Mouse (Mus musculus) left cerebral cortex, postnatal 10 days (tissue): ENCODE data around the gene Otog. TPM values are rescaled to one million over a fixed set of nuclear protein-coding genes. Genes with fewer than 3 reads are reported as not detected.

Experiments
- DNase-seq, 2 experiments: peaks; one replicate each; pipeline ENCODE4 v3.0.0; 2021 to 2022; ENCODE audit warnings: low spot score in 2 of 2, mixed read lengths in 1 of 2; ENCODE audit errors: extremely low spot score in 1 of 2
- intact Hi-C: fragments of 180-260 bp; cut with DNase I; formaldehyde crosslinking; loops from one replicate; pipeline ENCODE4 v1.15.1; 2025
- total RNA-seq, 2 experiments: library from RNA; stranded (reverse); gene quantifications; 2 replicates each; pipeline ENCODE4 v1.2.3; 2021

The Otog gene
- total RNA-seq, 2 experiments from 2014 or later: 0.26 to 0.34 TPM

DNA sequence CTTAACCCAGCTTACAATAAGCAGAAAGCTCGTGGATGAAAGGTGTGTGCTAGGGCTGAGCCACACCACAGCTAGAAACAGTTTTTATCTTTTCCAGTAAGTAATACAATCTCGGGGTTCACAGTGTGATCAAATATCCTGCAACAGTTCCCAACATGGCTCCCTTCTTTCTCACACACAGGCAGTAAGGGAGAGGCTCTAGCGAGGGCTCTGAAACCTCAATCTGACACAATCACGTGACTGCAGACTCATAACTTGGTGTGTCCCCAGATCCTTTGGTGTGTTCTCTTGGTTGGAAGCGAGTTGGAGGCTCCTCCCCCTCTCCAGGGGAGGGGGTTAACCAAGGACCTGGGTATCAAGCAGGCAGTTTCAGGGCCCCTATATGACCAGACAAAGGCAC lies 35.4 kb downstream of the Otog start:
- intact Hi-C loops: no loop called here
- no peak for DNase-seq

DNA sequence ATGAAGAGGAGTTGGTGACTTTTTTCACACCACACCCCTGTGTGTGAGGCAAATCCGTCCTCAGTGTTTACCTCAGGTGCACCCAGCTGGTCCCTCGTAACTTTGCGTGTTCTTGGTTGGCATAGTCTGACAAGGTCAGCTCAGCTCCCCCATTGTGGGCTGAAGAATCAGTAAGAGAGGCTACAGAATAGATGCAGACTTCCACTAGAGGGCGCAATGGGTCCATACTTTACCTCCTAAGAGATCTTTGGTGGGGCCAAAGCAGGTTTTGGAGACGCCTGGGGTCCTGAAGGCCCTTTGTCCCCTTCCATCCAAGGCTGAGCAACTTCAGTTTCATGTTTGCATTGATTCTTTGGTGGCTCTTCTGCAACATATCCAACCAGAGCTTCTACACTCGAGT lies 39.2 kb downstream of the Otog start:
- intact Hi-C loops: loop anchor here (2.0 kb wide), 2 partner anchors 99 to 327 kb away; no protein-coding TSS in a partner anchor
- peak; percentile 44 to 65 for DNase-seq

DNA sequence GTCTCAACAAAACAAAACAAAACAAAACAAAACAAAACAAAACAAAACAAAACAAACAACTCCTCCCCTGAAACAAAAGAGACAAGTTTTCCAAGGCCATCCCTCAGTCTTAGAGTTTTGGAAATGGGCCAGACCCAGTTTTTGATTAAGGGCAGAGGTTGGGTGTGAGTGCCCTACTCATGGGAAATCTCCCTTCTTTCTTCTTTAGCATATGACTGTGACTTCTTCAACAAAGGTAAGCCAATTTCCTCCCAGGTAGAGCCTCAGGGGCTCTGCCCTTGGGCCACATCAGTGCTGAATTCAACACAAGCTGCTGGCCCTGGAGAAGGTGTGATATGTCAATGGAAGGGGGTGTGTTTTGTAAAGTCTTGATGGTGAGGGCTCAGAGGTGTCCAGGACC lies 40.1 kb downstream of the Otog start:
- intact Hi-C loops: loop anchor here (2.0 kb wide), 2 partner anchors 98 to 326 kb away; no protein-coding TSS in a partner anchor
- no peak for DNase-seq

DNA sequence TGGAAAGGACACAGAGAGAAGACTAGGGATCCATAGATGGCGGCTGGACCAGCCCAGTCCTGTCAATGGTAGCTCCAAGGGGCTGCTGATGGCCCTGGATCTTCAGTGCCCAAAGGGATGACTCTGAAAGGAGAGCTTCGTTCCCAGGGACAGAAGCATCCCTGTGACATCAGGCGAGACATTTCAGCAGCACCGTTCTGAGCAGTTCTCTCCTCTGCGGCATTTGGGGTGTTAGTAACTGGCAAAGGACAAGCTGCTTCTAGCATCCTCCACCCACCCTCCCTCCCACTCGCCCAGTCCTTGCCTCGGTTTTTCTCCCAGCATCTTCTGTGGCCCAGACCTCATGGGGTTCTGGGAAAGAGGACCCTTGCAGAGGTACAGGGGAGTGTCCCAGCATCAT lies 41.5 kb downstream of the Otog start:
- intact Hi-C loops: no loop called here
- DNase-seq: no peak

DNA sequence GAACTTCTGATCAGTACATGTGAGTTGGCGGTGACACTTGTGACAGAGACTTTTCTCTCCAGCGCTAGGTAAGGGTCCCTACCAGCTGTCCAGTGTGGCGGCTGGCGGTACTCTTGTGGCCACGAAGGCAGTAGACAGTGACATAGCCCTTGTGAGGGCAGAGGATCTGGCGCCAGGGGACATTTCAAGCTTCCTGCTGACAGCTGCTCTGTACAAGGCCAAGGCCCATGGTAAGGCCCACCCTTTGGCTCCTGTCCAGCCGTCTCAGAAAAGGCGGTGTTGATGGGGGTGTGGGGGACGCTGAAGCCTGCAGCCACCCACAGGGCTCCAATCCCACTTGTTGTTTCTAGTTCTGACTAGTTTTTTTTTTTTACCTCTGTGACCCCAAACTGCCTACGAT lies 42.9 kb downstream of the Otog start:
- intact Hi-C loops: no loop called here
- peak in 1 of 2 experiments; percentile 64 for DNase-seq

DNA sequence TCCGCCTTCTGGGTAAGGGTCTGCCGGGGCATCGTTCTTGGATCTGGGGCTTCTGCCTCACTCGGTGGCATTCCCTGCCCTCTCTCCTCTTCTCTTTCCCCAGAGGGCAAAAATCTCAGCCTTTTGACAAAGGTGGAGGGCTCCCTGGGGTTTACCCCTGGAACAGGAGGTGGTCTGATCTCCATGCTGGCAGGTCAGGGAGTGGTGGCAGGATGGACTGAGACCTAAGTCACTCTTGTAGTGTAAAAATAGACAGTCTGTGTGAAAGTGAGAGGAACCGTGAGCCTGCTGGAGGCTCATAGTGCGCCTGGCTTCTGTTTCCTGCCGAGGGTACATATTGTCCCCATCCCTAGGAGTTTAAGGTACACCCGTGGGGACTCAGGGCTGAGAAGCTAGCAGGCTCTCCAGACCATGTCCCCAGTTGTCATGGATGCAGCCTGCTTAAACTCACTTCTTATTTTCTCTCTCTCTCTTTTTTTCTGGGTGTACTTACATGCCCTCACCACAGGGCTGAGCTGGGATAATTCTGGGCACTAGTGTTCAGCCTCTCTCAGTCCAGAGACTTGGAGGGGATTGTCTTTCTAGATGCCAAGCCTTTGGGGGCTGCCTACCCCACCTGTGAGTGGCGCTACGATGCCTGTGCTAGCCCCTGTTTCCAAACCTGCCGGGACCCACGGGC lies 44.5 kb downstream of the Otog start:
- intact Hi-C loops: no loop called here
- DNase-seq: no peak

DNA sequence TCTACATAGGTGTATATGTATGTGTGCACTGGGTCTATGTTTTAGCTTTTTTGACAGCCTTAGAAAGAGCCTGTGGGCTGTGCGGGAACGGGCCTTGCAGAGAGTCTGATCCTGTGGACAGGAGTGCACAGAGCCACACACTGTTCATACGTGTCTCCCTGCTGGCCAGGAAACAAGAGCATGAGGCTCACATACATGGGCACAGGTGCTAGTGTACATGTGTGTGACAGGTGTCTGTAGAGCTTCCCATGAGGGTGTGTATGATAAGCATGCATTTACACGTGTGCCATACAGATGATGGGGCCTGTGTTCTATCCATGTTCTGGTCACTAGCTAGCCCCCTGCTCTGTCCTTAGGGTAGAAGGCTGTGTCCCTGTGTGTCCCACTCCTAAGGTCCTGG lies 45.6 kb downstream of the Otog start:
- intact Hi-C loops: no loop called here

DNA sequence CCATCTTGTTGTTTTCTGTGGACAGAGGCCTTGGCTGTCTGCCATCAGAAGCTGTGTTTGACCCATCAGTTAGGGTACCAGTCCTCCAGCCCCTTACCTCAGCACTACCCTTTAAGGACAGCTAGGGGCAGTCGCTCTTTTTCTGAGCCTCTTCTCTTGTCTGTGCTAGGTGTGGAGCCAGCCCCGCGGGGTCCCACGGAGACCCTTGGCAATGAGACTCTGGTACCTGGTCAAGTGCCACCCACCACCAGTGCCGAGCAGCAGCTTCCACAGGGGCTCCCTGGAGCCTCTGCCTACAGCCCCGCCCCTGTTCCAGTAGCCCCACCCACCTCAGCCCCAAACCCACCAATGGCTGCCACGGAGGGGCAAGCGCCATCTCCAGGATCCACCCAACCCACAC lies 46.3 kb downstream of the Otog start:
- DNase-seq: no peak
- intact Hi-C loops: no loop called here

More for the DNA sequence above, 45.6 kb downstream of the Otog start:
- DNase-seq: no peak

DNA sequence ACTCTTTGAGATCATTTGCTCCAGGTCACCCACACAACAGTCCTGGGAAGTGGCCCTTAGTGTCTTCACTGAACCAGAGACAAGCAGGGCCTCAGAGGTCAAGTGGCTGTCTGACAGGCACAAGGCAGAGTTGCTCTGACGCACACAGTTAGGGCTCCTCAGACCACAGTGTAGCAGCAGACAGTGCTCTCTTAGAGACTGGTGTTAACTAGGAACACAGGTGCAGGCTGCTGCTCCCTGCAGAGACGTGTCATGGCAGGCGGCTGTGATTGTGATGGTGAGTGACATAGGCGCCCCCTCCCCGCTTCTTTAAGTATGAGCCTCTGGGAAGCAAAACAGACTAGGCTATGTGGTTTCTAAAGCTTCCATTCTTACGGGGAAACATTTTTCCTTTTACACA lies 55.5 kb downstream of the Otog start:
- intact Hi-C loops: no loop called here
- DNase-seq: no peak

DNA sequence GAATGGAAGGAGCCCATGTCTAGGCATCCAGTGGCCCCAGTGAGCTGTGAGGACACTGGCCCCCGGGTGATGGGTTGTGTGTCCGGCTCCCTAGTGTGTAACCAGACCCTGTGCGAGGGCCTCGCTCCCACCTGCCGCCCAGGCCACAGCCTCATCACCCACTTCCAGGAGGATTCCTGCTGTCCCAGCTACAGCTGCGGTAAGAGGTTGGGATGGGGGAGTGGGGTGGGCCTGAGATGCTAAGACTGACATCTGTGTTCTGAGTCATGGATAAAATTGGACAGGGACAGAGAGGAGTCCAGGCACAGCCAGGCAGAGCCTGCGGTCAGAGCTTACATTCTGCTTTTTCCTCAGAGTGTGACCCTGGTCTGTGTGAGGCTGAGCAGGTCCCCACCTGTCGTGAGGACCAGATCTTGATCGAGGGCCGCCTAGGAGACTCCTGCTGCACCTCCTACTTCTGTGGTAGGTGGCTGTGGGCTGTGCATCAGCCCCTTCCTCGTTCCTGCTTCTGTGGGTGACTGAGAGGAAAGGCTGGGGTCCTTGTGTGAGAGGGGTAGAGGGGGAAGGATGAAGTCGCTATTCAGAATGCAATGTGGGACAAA lies 60.3 kb downstream of the Otog start:
- intact Hi-C loops: no loop called here

DNA sequence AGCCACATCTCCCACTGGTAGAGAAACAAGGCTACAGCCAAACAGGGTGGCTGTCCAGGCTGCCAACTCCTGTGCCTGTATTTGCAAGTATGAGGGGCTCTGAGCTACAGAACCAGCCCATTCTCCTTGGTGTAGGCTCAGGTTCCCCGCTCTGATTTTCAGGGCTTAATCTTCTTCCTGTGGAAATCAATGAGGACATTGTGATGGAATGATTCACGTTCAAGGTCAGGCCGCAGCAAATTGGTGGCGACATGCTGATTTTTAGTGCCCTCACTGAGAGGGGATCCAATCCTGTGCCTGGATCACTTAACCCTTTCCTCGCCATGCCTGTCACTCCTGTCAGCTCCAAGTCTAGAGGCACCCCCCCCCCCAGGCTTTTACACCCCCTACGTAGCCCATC lies 72.7 kb downstream of the Otog start:
- intact Hi-C loops: no loop called here

More for the DNA sequence above, 60.3 kb downstream of the Otog start:
- DNase-seq: no peak

DNA sequence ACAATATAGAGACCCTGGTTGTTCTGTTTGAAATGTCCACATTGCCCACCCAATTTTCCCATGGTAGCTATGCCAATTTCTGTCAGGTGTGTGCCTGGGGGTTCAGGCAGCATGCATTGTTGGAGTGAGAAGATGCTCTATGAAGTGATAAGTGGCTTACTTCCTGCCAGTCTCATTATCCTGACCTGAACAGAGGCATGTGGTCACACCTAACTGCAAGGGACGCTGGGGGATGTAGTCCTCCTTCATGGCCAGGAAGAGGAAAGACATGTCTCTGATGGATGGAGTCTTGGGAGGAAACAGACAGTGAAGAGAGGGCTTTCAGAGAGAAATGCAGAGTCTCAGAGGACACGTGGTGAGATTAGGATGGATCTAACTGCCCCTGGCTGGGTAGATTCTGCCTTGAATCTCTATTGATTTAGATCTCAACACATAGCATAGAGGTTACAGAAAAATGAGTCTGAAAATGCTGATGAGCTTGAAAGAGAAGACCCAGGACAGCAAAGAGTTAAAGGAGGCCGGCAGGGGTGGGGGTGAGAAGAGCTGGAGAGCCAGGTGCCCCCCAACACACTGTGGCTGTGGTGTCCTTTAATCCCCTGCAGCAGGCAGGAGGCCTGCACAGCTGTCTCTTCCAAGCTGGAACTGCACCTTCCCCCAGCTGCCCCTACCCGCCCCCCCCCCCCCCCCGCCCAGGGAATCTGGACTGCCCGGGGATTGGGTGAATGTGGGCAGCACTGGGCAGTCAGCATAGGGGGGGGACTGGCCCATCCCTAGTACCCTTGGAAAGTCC lies 73.6 kb downstream of the Otog start:
- intact Hi-C loops: no loop called here
- DNase-seq: no peak

More for the DNA sequence above, 72.7 kb downstream of the Otog start:
- no peak for DNase-seq

DNA sequence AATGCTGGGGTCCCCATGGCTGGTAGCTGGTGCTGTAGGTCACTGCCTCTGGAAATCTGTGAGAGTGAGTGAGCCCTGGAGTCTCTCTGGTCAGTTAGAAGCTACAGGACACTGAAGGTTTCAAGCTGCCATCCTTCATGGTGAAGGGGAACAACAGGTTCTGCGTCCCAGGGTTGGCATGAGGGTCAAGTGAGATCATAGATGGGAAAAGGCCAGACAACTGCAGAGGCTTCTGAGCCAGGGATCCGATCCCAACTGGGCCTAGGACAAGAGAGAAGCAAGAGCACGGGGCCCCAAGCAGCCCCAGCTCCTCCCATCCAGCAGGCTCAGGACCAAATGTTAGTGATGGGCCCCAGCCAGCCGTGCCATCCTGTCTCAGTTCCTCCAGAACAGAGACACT lies 74.9 kb downstream of the Otog start:
- intact Hi-C loops: no loop called here
- no peak for DNase-seq

DNA sequence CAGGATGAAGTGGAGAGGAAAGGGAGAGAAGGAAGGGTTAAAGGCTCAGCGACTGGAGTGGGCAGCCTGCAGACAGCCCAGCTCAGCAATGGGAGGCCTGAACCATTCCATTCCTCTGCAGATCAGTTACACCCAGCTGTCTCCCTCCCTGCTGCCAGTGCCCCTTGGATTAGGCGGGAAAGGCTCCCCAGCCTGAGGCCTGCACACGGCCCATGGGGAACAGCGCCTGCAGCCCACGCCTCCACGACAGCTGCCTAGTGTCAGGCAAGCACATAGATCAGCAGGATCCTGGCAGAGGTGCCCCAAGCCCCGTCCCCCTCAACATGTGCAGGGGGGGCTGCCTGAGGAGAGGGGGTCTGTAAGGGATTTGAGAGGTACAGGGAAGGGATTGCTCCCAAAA lies 76.2 kb downstream of the Otog start:
- intact Hi-C loops: no loop called here
- DNase-seq: peak in 1 of 2 experiments; percentile 20

DNA sequence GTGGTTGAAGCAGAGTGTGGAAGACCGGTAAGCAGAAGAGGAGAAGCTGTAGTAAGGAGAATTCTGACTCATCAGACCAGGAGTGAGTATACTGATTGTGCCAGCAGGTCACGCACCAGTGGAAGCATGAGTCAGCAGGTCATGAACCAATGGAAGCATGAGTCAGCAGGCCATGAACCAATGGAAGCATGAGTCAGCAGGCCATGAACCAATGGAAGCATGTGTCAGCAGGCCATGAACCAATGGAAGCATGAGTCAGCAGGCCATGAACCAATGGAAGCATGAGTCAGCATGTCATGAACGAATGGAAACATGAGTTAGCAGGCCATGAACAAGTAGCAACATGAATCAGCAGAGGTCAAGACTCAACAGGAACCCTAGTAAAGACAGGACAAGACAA lies 80.5 kb downstream of the Otog start:
- intact Hi-C loops: no loop called here
- no peak for DNase-seq

DNA sequence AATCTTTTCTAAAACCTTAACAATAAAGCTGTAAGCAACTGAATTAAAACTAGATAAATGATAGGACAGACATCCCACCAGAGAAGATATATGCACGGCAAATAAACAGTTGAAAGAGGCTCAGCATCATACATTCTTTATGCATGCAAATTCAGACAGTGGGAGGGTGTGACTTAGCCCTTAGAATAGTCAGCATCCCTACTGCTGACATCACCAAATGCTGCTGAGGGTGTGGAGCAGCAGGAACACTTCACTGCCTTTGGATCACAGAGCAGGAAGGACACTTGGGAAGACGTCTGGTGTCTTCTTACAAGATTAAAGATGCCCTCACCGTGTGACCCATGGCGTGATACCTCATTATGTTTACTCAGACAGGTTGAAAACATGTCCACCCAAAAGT lies 87.1 kb downstream of the Otog start:
- no peak for DNase-seq
- intact Hi-C loops: no loop called here

DNA sequence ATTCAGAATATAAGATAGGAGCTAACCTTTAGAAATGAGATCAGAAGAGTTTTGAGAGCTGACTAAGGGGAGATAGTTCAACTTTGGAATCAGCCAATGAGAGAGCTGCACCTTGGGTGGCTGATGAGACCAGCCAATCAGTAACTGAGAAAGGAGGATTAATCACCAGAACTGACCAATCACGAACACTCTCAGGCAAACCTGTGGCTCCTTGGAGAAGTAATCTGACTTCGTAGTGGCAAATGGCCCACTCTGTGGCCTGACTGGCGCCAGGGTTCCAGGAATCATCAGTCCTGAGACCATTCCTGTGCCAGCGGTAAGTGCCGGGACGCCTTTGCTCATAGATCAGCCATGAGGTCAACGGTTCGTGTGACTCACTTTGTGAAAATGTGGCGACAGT lies 96.6 kb downstream of the Otog start:
- intact Hi-C loops: no loop called here
- no peak for DNase-seq

DNA sequence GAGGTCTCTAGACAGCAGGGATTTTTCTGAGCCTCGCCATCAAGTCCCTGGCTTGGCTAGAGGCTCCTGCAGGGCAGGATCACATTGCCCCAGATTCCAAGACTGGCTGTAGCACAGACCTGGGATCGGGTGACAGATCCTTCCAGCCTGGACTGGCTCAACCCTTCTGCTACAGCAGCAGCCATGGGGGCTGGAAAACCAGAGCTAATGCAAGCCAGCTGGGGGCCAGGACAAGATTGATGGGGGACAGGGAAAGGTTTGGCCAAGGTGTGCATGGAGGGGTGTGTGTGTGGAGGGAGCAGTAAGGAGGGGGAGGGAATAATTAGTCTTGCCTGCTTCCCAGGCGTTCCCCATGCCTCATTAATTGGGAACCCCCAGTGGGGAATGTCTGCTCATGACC lies 99.0 kb downstream of the Otog start:
- intact Hi-C loops: no loop called here

DNA sequence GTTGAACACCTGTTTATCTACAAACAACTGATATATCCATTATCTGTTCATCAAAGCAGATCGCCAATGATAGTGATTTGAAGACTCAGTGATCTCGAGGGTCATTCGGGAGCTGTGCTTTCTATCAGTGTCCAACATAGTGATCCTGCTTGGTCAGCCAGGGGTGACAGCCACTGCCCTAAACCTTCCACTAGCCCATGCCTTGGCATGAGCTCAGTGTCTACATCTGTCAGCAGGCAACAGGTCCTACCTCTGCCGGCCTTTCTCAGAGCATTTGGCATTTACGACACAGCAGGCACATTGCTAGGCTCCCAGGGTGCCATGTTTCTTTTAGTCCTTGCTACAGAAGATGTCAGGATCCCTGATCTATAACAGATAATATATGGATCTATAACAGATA lies 99.5 kb downstream of the Otog start:
- intact Hi-C loops: no loop called here
- DNase-seq: no peak

More for the DNA sequence above, 99.0 kb downstream of the Otog start:
- no peak for DNase-seq

DNA sequence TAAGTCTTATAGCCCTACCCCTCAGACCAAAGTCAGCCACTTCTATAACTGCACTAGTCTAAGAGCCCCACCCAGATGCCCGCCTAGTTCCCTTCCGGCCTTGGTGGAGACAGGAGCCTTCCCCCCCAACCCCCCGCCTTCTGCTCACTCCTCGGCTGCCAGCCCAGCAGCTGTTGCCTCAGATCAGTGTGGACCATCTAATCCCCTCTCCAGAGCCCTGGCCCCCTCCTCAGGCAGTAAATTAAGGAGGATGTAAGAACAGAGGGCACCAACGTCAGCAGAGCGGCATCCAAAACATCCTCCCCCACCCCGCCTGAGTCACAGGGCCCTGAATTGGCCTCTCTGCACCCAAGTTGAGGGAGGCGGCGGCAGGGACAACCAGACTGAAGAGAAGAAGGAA lies 100.7 kb downstream of the Otog start:
- intact Hi-C loops: no loop called here
- DNase-seq: no peak
